Mouse (Mus musculus): ENCODE measurements around the gene Pih1h3b.

Pih1h3b gene

GRCm38 (mm10) chrX:140062135-140062975, at the start of gene Pih1h3b, which contains the start of gene Nup62cl:
Pih1h3b (plus strand) TSS chrX:140062879.
Nup62cl (minus strand) TSS chrX:140062712.
- in situ Hi-C loops (cut with MboI, MseI), result no loop called here

DNA sequence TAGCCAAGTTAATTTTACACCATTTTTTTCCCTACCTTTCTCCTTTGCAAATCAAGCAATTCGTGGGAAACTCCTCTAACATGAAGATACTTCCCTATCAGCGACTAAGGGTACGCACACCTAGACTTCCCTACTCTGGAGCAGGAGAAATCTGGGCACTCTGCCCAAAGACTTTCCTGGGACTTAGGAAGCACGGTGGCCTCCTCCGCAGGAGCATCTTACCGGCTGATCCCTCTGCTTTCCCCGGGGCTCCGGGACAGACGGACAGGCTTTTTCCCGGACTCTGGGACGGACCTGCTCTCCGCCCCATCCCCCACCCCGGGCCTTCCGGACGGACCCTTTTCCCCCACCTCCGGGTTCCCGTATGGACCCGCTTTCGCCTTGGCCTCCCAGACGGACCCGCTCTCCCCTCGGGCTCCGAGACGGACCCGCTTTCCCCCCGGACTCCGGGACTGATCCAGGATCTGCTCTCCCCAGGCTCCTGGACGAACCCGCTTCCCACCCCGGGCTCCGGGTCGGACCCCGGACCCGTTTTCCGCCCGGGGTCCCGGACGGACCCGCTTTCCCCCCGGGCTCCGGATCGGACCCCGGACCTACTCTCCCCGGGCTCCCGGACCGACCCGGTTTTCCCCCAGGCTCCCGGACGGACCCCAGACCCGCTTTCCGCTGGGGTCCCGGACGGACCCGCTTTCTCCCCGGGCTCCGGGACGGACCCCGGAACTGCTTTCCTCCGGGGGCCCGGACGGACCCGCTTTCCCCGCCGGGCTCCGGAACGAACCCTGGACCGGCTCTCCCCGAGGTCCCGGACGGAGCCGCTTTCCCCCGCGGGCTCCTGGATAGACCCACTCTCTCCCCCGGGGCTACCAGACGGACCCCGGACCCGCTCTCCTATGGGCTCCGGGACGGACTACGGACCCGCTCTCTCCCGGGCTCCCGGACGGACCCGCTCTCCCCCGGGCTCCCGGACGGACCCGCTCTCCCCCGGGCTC, 1.5 kb upstream of the Pih1h3b start:
- in situ Hi-C loops (cut with MboI, MseI), result no loop called here

DNA sequence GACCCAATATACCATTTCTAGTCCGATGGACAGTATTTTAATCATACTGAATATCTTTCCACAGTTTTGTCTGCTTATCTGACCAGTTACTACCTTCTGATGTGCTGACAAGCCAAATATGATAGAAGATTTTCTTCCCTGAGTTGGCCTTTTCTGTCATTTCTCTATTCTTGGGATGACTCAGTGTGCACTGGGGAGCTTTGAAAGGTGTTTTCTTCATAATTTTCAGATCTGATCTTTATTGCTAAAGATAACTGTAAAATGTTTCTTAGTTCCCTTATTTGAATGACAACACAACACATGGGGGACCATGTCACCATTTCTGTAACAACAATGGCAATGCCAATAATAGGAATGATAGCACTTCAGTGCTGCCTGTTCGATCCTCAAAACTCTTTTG, 19.9 kb downstream of the Pih1h3b start:
- in situ Hi-C loops (cut with MboI, MseI), result no loop called here

DNA sequence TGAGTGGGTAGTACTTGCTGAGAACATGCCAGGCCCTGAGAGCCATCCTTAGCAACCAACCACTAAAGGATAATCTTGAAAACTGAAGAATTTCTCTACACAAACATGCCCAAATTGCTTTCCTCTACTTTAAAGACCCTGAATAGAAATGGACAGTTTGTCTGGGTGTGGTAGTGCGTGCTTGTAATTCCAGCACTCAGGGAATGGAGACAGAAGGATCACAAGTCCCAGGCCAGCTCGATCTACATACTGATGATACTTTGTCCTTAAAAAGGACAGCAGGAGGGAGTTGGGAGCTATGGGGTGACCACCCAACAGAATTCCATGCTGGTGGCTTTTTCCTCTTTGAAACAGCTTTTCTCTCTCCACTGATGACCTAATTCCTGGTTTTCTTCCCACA, 31.4 kb downstream of the Pih1h3b start:
- in situ Hi-C loops (cut with MboI, MseI), result no loop called here
